Mouse (Mus musculus) ovary, postnatal 36 days (tissue): Measurements from ENCODE around the gene Aaed1.

Source experiments
- DNase-seq: peaks from one replicate; pipeline ENCODE4 v3.0.0; 2022; ENCODE audit warnings: low spot score, mixed read lengths

Aaed1 gene

GRCm38 (mm10) chr13:64248775-64249524, 63.6 kb downstream of the Aaed1 start:
- DNase-seq = peak; percentile 88

DNA sequence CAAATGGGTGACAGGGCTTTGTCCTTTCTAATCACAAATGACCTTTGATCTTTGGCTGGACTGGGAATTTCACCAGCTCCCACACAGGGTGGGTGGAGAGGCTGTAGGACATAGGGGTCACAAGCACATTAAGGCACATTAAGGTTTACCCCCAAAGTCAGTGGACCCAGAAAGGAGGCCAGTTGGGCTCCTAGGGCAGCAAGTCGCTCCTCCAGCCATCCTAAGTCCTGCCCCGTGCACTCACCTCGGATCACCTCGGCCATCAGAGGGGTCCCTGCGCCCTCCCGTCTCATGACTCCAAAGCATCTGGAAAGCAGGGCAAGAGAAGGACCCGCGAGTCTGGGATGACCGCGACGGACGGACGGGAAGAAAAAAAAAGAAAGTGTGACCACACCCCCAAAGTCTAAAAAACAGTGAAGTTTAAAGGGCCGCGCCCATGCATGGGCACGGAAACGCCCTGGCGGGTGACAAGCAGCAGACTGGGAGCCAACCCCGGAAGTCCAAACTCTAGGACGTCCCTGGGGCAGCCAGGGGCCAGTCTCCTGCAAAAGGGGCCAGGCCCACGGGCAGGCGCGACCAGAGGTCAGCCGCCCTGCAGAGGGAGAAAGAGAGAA, 64.2 kb downstream of the Aaed1 start:
- DNase-seq = peak; percentile 69

- DNase-seq = no peak
Measured at GRCm38 (mm10) chr13:64246106-64246505, 66.4 kb downstream of the Aaed1 start.

DNA sequence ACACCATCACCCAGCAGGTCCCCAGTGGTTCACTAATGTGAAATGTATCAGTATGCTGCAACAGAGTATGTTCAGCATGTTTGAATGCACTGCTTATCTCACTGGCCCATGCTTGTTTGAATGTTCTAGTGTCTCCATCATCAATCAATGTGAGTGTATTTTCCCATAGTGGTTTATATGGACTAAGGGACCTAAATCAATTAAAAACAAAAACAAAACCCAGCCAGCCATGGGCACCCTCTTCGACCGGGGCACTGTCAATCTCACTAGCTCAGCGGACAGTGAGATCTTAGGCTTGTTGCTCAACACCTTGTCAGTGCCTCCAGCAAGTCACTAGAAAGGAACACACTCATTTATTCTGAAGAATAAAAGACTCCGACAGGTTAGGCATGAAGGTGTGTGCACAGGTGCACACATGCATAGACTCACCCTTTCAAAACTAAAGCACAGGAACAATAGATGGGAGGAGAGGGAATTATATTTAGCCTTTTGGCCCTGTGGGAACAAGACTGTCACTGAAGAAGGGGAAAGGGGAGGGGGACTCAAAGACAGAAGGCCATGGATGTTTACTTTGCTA, 67.7 kb downstream of the Aaed1 start:
- DNase-seq = no peak

DNA sequence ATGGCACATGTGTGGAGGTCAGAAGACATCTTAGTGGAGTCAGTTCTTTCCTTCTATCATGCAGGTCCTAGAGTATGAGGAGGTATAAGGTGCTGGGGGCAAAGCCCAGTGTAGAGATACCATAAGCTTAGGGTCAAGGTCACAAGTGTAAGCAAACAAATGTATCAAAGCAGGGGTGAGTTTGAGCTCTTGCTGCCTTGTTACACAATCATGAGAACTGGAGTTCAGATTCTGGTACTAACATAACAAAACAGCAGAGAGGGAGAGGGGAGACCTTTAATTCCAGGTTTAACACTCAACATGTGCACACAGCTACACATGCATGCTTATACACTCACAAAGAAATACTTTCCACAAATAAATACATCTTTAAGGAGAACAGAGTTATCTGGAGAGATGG, 69.8 kb downstream of the Aaed1 start:
- DNase-seq = no peak

DNA sequence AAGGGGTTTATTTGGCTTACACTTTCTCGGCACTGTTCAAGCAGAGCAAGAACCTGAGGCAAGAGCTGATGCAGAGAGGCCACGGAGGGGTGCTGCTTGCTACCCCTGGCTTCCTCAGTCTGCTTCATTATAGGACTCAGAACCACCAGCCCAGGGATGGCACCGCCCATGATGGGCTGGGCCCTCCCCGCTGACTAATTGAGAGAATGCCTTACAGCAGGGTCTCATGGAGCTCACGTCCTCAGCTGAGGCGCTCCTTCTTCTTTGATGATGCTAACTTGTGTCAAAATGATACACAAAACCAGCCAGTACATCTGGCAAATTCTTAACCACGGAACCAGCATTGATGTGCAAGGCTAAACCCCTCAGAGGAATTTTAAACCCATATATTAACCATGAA, 71.9 kb downstream of the Aaed1 start:
- no peak for DNase-seq

DNA sequence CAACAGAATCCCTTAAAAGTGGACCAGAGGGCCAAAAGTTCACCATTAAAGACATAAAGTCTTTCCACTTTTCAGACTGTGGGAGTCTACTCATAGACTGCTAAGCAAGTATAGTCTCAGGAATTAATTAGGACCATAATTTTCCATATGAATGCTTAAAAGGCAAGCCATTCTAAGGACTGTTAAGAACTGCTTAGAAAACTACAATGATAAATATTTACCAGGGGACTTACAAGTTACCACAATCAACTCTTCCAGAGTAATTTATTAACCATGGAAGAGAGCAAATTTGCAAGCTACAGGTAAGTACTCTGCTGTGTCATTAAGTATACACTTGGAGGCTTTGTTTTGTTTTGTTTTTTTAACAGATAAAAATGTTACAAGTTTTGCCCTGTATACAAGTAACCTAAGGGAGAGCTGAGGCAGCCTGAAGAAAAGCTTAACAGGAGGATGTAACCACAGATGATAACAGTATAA, 74.8 kb downstream of the Aaed1 start:
- no peak for DNase-seq

DNA sequence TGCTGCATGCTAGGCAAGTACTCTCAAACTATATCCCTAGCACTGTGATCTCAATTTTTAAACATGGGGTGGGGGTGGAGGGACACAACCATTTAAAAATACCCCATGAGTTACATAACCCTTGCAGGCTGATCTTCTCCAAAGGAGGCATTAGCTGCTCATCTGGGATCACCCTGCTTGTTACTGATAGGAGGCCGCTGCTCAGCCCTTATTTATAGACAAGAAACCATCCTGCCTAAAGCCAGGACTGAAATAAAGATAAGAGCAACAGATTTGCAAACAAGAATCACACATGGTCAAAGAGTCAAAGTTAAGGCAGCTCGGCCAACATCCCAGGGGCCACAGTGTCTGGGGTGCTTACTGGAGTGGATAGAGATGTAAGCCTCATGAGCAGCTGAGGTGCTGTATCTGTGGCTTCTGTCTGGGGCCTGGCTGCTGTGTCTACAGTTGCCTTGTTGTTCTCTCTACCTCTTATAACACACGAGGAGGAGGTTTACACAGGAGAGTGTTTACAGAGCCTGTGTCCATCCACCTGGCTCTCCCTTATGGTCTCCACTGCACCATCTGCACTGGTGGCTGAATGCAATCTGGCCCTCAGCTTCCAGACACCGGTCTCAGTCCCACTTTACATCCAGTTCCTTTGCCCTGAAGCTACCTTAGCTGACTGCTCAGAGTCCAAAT, 75.4 kb downstream of the Aaed1 start:
- DNase-seq = no peak

DNA sequence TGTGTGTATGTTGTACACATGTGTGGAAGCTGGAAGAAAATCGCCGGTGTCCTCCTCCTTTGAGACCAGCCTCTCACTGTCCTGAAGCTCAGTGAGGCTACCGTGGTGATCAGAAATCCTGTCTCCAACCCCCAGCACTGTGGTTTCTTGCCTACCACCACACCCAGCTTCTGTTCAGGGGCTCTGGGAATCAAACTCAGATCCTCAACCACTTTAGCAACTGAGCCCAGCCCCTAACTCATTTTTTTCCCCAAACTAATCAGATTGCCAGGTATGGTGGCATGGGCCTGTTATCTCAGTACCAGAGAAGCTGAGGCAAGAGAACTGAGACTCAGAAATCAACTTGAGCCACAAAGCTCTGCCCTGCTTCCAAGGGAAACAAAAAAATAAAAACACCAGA, 76.7 kb downstream of the Aaed1 start:
- no peak for DNase-seq

DNA sequence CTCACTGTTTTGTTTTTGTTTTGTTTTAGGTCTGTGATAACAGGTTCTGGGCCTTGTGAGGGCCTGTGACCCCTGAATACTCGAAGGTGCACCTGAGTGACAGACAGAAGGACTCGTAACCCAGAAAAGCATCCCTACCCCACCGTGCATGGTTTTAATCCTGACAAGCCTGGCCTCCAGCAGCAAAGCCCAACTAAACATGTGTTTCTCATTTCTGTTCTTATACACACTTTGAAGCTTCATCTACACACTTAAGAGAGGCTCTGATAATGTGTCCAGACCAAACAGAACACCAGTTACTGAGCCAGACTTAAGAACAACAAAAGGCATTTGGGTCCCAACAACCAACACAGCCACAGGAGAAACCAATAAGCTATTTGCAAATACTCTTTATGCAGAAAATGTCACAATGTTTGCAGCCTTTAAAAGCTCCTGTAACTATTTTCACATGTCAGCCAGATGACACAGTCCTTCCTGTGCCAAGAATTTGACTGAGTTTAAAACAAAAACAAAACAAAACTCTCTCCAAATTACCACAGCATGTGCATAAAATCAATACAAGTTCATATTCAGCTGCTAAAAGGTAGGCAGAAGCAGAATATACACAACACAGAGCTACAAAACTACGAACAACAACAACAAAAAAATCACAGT, 77.3 kb downstream of the Aaed1 start:
- no peak for DNase-seq

- DNase-seq = no peak
Measured at GRCm38 (mm10) chr13:64233139-64233538, 79.4 kb downstream of the Aaed1 start.

- no peak for DNase-seq
Measured at GRCm38 (mm10) chr13:64226725-64227124, 85.8 kb downstream of the Aaed1 start.

DNA sequence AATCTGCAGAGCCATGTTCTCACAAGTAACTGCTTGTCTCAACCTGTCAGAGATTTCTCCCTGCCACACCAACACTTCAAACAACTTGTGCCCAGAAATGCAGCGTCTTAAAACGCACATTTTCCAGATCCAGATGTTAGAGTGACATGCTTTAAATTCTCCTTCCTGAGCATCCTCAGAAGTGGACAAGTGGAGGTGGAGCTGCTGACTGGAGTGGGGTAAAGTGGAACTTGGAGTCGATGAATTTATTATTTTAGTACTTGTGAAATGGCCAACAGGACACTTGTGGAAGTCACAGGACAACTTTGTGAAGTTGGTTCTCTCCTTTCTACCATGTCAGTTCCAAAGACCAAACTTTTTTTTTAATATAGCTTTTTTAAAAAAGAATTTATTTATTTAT, 86.8 kb downstream of the Aaed1 start:
- DNase-seq = no peak
